In the genomic region with DNA sequence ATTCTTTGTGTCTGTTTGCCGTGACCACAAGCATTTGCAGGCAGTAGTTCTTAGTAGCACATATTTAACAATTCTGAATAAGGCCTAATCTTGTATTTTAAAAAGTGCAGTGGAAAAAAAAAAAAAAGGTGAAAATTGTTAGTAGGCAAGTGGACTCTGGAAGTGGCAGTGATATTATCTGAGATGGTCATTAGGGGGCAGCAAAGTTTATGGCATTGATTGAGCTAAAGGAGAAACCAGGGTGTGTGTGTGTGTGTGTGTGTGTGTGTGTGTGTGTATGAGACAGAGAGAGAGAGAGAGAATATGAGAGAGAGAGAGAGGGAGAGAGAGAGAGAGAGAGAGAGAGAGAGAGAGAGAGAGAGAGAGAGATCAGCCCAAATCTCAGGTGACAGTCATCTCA, we compare ENCODE assay signal across 17 mouse cellular contexts. TPM values are rescaled to one million over a fixed set of nuclear protein-coding genes. Genes with fewer than 3 reads are reported as not detected.
DNase-seq lines count a peak whose midpoint lies in the region; ATAC-seq and TF ChIP-seq lines count a peak whose summit lies in the region.
"Had no signal": no experiment of that assay in that cellular context is flagged by ENCODE, and none has a peak within 500 bp of the region (broad histone marks: within the 10 kb centered on the region; RNA-seq: fewer than 3 reads in every experiment).

No protein-coding gene starts in this region.

- H3K27me3 ChIP-seq in forebrain, postnatal 0 days (ENCODE audit: insufficient read depth, low read length): no peaks in the 10 kb centered on the region
- 0 out of 2 replicates have a peak, but pooled peaks cover 16% of the 10 kb centered on the region for H3K27me3 ChIP-seq in forebrain, embryonic 10.5 days (ENCODE audit: poor library complexity, severe bottlenecking)
- no peaks in the 10 kb centered on the region for H3K27me3 ChIP-seq in limb, embryonic 14.5 days (ENCODE audit: control insufficient read depth, insufficient read depth, low read length)
- H3K27me3 ChIP-seq in limb, embryonic 10.5 days (ENCODE audit: low read depth, poor library complexity, severe bottlenecking): peaks cover 6% of the 10 kb centered on the region; the same call in 1 of the 2 replicates
- H3K27me3 ChIP-seq in CH12.LX (replicated peaks): no peaks in the 10 kb centered on the region
- H3K27me3 ChIP-seq: neural tube, embryonic 13.5 days had no signal

- H3K79me2 ChIP-seq in CH12.LX (replicated peaks; ENCODE audit: control insufficient read depth, extremely low read depth, insufficient read depth, poor library complexity, severe bottlenecking): no peaks in the 10 kb centered on the region

- in situ Hi-C loops in CH12.LX (cut with MboI; ENCODE audit: low pct_ligation_motif_present, low pct_unique_long_range_greater_than_20kb, low sequenced_read_pairs): loop anchor here (25.0 kb wide), 1 partner anchor 1219 kb away; the partner anchor contains the start of gene Med10

- TF ChIP-seq EP300 in CH12.LX (IDR thresholded peaks at IDR 0.05; ENCODE audit: low read length): no peak

- no peaks in the 10 kb centered on the region for H3K9me3 ChIP-seq in forebrain, postnatal 0 days (ENCODE audit: low read length)
- peaks cover 4% of the 10 kb centered on the region; the same call in 1 of the 2 replicates for H3K9me3 ChIP-seq in forebrain, embryonic 10.5 days
- H3K9me3 ChIP-seq in limb, embryonic 14.5 days (ENCODE audit: control insufficient read depth, low read length): no peaks in the 10 kb centered on the region
- no peaks in the 10 kb centered on the region for H3K9me3 ChIP-seq in limb, embryonic 10.5 days (replicated peaks)
- no peaks in the 10 kb centered on the region for H3K9me3 ChIP-seq in CH12.LX (replicated peaks; ENCODE audit: low read length)
- H3K9me3 ChIP-seq: limb, embryonic 12.5 days; neural tube, embryonic 13.5 days had no signal

- TF ChIP-seq POLR2A in limb, embryonic 14.5 days (IDR thresholded peaks at IDR 0.05; ENCODE audit: borderline replicate concordance, extremely low read depth, insufficient read depth, insufficient read length): no peak
- TF ChIP-seq POLR2A in CH12.LX (IDR thresholded peaks at IDR 0.05; ENCODE audit: low read depth, low read length): no peak

- 78% methylated on average over 1 of the region's 1 CpGs for WGBS in forebrain, postnatal 0 days
- 79% methylated on average over 1 of the region's 1 CpGs for WGBS in forebrain, embryonic 10.5 days
- 66% methylated on average over 1 of the region's 1 CpGs for WGBS in limb, embryonic 14.5 days
- 84% methylated on average over 1 of the region's 1 CpGs for WGBS in limb, embryonic 10.5 days

- no peak overlapping the region for H3K4me2 ChIP-seq in forebrain, postnatal 0 days (ENCODE audit: low read depth)
- no peak overlapping the region for H3K4me2 ChIP-seq in limb, embryonic 14.5 days (replicated peaks; ENCODE audit: low read depth, low read length, severe bottlenecking)
- no peak overlapping the region for H3K4me2 ChIP-seq in CH12.LX (ENCODE audit: insufficient read depth, low read depth, poor library complexity, severe bottlenecking)
- H3K4me2 ChIP-seq: limb, embryonic 12.5 days; neural tube, embryonic 13.5 days had no signal

- no peak overlapping the region for H3K27ac ChIP-seq in forebrain, postnatal 0 days (ENCODE audit: low read depth, low read length)
- no peak overlapping the region for H3K27ac ChIP-seq in forebrain, embryonic 10.5 days
- no peak overlapping the region for H3K27ac ChIP-seq in limb, embryonic 14.5 days (replicated peaks; ENCODE audit: low read depth, low read length)
- H3K27ac ChIP-seq in limb, embryonic 10.5 days: no peak overlapping the region
- no peak overlapping the region for H3K27ac ChIP-seq in CH12.LX (ENCODE audit: insufficient read depth, low read depth)
- H3K27ac ChIP-seq: limb, embryonic 12.5 days; neural tube, embryonic 13.5 days had no signal

- peak; percentile 41 for TF ChIP-seq RAD21 in CH12.LX (IDR thresholded peaks at IDR 0.05; ENCODE audit: low read depth, low read length)

- peak; percentile 62 for TF ChIP-seq CTCF in forebrain, postnatal 0 days (IDR thresholded peaks at IDR 0.05; ENCODE audit: low read depth)
- TF ChIP-seq CTCF in CH12.LX (conservative IDR thresholded peaks at IDR 0.05 in 1 of 2, IDR thresholded peaks at IDR 0.05 in 1 of 2; ENCODE audit: low read depth in 2 of 2, low read length in 2 of 2): peak in 1 of 2 experiments; percentile 55; a peak in 2 of 4 replicates

- dilution Hi-C loops in CH12.LX (cut with MboI; ENCODE audit: extremely low pct_ligation_motif_present, extremely low pct_unique_long_range_greater_than_20kb, low sequenced_read_pairs): no loop called here

- H3K4me3 ChIP-seq in forebrain, postnatal 0 days (ENCODE audit: low read depth, low read length): no peak overlapping the region
- H3K4me3 ChIP-seq in forebrain, embryonic 10.5 days: no peak overlapping the region
- H3K4me3 ChIP-seq in limb, embryonic 14.5 days (replicated peaks; ENCODE audit: low read length): no peak overlapping the region
- H3K4me3 ChIP-seq in limb, embryonic 10.5 days: no peak overlapping the region
- H3K4me3 ChIP-seq in CH12.LX (replicated peaks in 1 of 3; ENCODE audit: low read depth in 2 of 3, low read length in 2 of 3, poor library complexity in 1 of 3): no peak overlapping the region
- H3K4me3 ChIP-seq: limb, embryonic 12.5 days; megakaryocyte, embryonic 14.5 days; neural tube, embryonic 13.5 days had no signal

- H3K4me1 ChIP-seq in forebrain, postnatal 0 days (ENCODE audit: insufficient read depth): peaks cover 3% of the 10 kb centered on the region; the same call in 1 of the 2 replicates
- peaks cover 8% of the 10 kb centered on the region for H3K4me1 ChIP-seq in forebrain, embryonic 10.5 days
- H3K4me1 ChIP-seq in limb, embryonic 14.5 days (ENCODE audit: control insufficient read depth, insufficient read depth, low read length): no peaks in the 10 kb centered on the region
- peaks cover 8% of the 10 kb centered on the region for H3K4me1 ChIP-seq in limb, embryonic 10.5 days
- H3K4me1 ChIP-seq in CH12.LX (ENCODE audit: control insufficient read depth in 1 of 2, insufficient read depth in 2 of 2): peaks cover 0 to 30% of the 10 kb centered on the region in 2 experiments; a peak in 3 of 4 replicates
- H3K4me1 ChIP-seq: limb, embryonic 12.5 days had no signal

- DNase-seq in forebrain, postnatal 0 days: peak; percentile 57
- no peak for DNase-seq in forebrain, embryonic 10.5 days (ENCODE audit: extremely low spot score, low spot score)
- DNase-seq in limb, embryonic 14.5 days (ENCODE audit: low spot score): peak; percentile 41
- no peak for DNase-seq in limb, embryonic 10.5 days (ENCODE audit: low spot score)
- peak; percentile 20 for DNase-seq in CH12.LX (ENCODE audit: extremely low read depth)
- peak; percentile 37 for DNase-seq in ZHBTc4 (ENCODE audit: low read depth, low spot score)
- no peak for DNase-seq in frontal cortex, postnatal 10 days (ENCODE audit: low spot score in 2 of 2)
- no peak for DNase-seq in cerebellum, adult 9-11 months
- DNase-seq: adrenal gland, postnatal 14 days; cerebellum, postnatal 36 days; heart, adult 11 months; spleen, adult 18-20 months; thymus, adult 2 months had no signal

- H3K36me3 ChIP-seq in forebrain, postnatal 0 days (ENCODE audit: insufficient read depth): peaks cover 41% of the 10 kb centered on the region
- H3K36me3 ChIP-seq in forebrain, embryonic 10.5 days (replicated peaks): peaks cover 56% of the 10 kb centered on the region
- peaks cover 39% of the 10 kb centered on the region for H3K36me3 ChIP-seq in limb, embryonic 14.5 days (ENCODE audit: control insufficient read depth, insufficient read depth, low read length)
- peaks cover 55% of the 10 kb centered on the region for H3K36me3 ChIP-seq in limb, embryonic 10.5 days
- H3K36me3 ChIP-seq in CH12.LX (replicated peaks in 1 of 2; ENCODE audit: control insufficient read depth in 1 of 2, insufficient read depth in 1 of 2, low read length in 1 of 2): peaks cover 38 to 56% of the 10 kb centered on the region in 2 experiments

- H3K9ac ChIP-seq in forebrain, postnatal 0 days: no peak overlapping the region
- H3K9ac ChIP-seq in limb, embryonic 14.5 days (ENCODE audit: low read depth, low read length, severe bottlenecking): no peak overlapping the region
- H3K9ac ChIP-seq in CH12.LX (ENCODE audit: insufficient read depth, low read depth): no peak overlapping the region
- H3K9ac ChIP-seq: limb, embryonic 12.5 days; neural tube, embryonic 13.5 days had no signal

- ATAC-seq in forebrain, postnatal 0 days: peak; percentile 42; the same call in 1 of the 2 replicates
- ATAC-seq in limb, embryonic 14.5 days (ENCODE audit: low FRiP score, low read depth): no peak

RNA-seq across cellular contexts. Expression of gene 1700001L19Rik, which starts 3.4 kb away (rescaled TPM):
- total RNA-seq in forebrain, postnatal 0 days (2014; rRNA removed): 9.4 and 17.5 TPM in 2 replicates
- 13.6 and 16.5 TPM in 2 replicates for polyA plus RNA-seq in forebrain, postnatal 0 days (2015; fragmentation: Nextera tagmentation; extraction: Ambion mirVana)
- polyA plus RNA-seq in forebrain, embryonic 10.5 days (2016; fragmentation: Nextera tagmentation; extraction: Ambion mirVana): 0.65 and 0.83 TPM in 2 replicates
- polyA plus RNA-seq in limb, embryonic 14.5 days (2012; rRNA removed): 0.15 and 0.28 TPM in 2 replicates
- polyA plus RNA-seq in limb, embryonic 14.5 days (2014; fragmentation: Nextera tagmentation; extraction: Ambion mirVana): 0.29 and 0.70 TPM in 2 replicates
- 0.34 and 0.95 TPM in 2 replicates for polyA plus RNA-seq in limb, embryonic 10.5 days (2016; fragmentation: Nextera tagmentation; extraction: Ambion mirVana)
- total RNA-seq in CH12.LX (2012; rRNA removed) (not detected in 2 replicates), CH12.LX (2014; rRNA removed) (not detected in 2 replicates)
- not detected in 2 replicates for polyA plus RNA-seq in CH12.LX (2012; ENCODE audit: insufficient read length, low read depth)
- total RNA-seq: hematopoietic stem cell, adult 5-6 weeks had no signal

RNA-seq across cellular contexts. Expression of gene Fastkd3, which starts 11.8 kb away (rescaled TPM):
- 7.9 and 12.3 TPM in 2 replicates for total RNA-seq in forebrain, postnatal 0 days (2014; rRNA removed)
- polyA plus RNA-seq in forebrain, postnatal 0 days (2015; fragmentation: Nextera tagmentation; extraction: Ambion mirVana): 19.5 and 21.3 TPM in 2 replicates
- polyA plus RNA-seq in forebrain, embryonic 10.5 days (2016; fragmentation: Nextera tagmentation; extraction: Ambion mirVana): 54.5 and 55.3 TPM in 2 replicates
- polyA plus RNA-seq in limb, embryonic 14.5 days (2012; rRNA removed): 31.1 and 33.9 TPM in 2 replicates
- polyA plus RNA-seq in limb, embryonic 14.5 days (2014; fragmentation: Nextera tagmentation; extraction: Ambion mirVana): 30.3 and 32.6 TPM in 2 replicates
- 55.7 and 59.2 TPM in 2 replicates for polyA plus RNA-seq in limb, embryonic 10.5 days (2016; fragmentation: Nextera tagmentation; extraction: Ambion mirVana)
- total RNA-seq in CH12.LX (2012; rRNA removed) (17.8 and 25.1 TPM in 2 replicates), CH12.LX (2014; rRNA removed) (46.6 and 48.3 TPM in 2 replicates)
- 34.1 and 37.6 TPM in 2 replicates for polyA plus RNA-seq in CH12.LX (2012; ENCODE audit: insufficient read length, low read depth)

RNA-seq across cellular contexts. Expression of gene Mtrr, which starts 11.8 kb away (rescaled TPM):
- 13.7 and 15.1 TPM in 2 replicates for total RNA-seq in forebrain, postnatal 0 days (2014; rRNA removed)
- polyA plus RNA-seq in forebrain, postnatal 0 days (2015; fragmentation: Nextera tagmentation; extraction: Ambion mirVana): 6.1 and 9.9 TPM in 2 replicates
- 23.5 and 26.9 TPM in 2 replicates for polyA plus RNA-seq in forebrain, embryonic 10.5 days (2016; fragmentation: Nextera tagmentation; extraction: Ambion mirVana)
- 20.5 and 21.9 TPM in 2 replicates for polyA plus RNA-seq in limb, embryonic 14.5 days (2012; rRNA removed)
- 15.7 and 16.9 TPM in 2 replicates for polyA plus RNA-seq in limb, embryonic 14.5 days (2014; fragmentation: Nextera tagmentation; extraction: Ambion mirVana)
- 25.2 and 28.7 TPM in 2 replicates for polyA plus RNA-seq in limb, embryonic 10.5 days (2016; fragmentation: Nextera tagmentation; extraction: Ambion mirVana)
- 35.1 and 43.7 TPM in 2 replicates for total RNA-seq in CH12.LX (2012; rRNA removed)
- 39.4 and 42.1 TPM in 2 replicates for total RNA-seq in CH12.LX (2014; rRNA removed)
- 40.2 and 45.9 TPM in 2 replicates for polyA plus RNA-seq in CH12.LX (2012; ENCODE audit: insufficient read length, low read depth)

Comparison
In these comparisons a context has a peak if more than half of its experiments do, and no peak if none do; other contexts are left out.
1. DNase-seq: peak in forebrain, postnatal 0 days (single experiment), limb, embryonic 14.5 days (single experiment), CH12.LX (single experiment) and ZHBTc4 (single experiment); none in forebrain, embryonic 10.5 days (single experiment), limb, embryonic 10.5 days (single experiment), frontal cortex, postnatal 10 days (0 of 2) and cerebellum, adult 9-11 months (single experiment).